In genomic region chr1:129057182-129057581, GRCm38 (mm10) we compare ENCODE assay signal across 14 mouse cellular contexts.
DNase-seq lines count a peak whose midpoint lies in the region; ATAC-seq lines count a peak whose summit lies in the region.
"Had no signal": no experiment of that assay in that cellular context is flagged by ENCODE, and none has a peak within 500 bp of the region (broad histone marks: within the 10 kb centered on the region; RNA-seq: fewer than 3 reads in every experiment).

No protein-coding gene starts in this region.

- H3K4me1 ChIP-seq in heart, embryonic 10.5 days = no peaks in the 10 kb centered on the region
- peaks cover 6% of the 10 kb centered on the region; the same call in 1 of the 2 replicates for H3K4me1 ChIP-seq in heart, embryonic 13.5 days
- no peaks in the 10 kb centered on the region for H3K4me1 ChIP-seq in lung, embryonic 16.5 days (replicated peaks; ENCODE audit: control insufficient read depth, insufficient read depth, low read length)
- H3K4me1 ChIP-seq in kidney, embryonic 15.5 days = no peaks in the 10 kb centered on the region
- H3K4me1 ChIP-seq: hindbrain, embryonic 15.5 days; liver, embryonic 15.5 days; midbrain, embryonic 13.5 days; neural tube, embryonic 12.5 days had no signal

- DNase-seq in heart, adult 11 months = peak; percentile 97
- DNase-seq in heart, embryonic 10.5 days (ENCODE audit: low spot score) = no peak
- DNase-seq in heart, adult 8-10 months (ENCODE audit: low spot score) = peak; percentile 72
- DNase-seq in right cerebral cortex, postnatal 10 days (ENCODE audit: low spot score in 2 of 2) = no peak
- DNase-seq: retina, postnatal 1 day had no signal

- no peak overlapping the region for H3K27ac ChIP-seq in heart, embryonic 10.5 days
- 0 out of 2 replicates have a peak overlapping the region, but pooled peaks have one; percentile 7 for H3K27ac ChIP-seq in heart, embryonic 13.5 days (replicated peaks)
- H3K27ac ChIP-seq in lung, embryonic 16.5 days (ENCODE audit: low read length) = no peak overlapping the region
- H3K27ac ChIP-seq in kidney, embryonic 15.5 days = no peak overlapping the region
- H3K27ac ChIP-seq: hindbrain, embryonic 15.5 days; liver, embryonic 15.5 days; midbrain, embryonic 13.5 days; neural tube, embryonic 12.5 days had no signal

- no peak overlapping the region for H3K4me2 ChIP-seq in heart, embryonic 13.5 days
- H3K4me2 ChIP-seq in lung, embryonic 16.5 days (ENCODE audit: low read depth, low read length) = no peak overlapping the region
- no peak overlapping the region for H3K4me2 ChIP-seq in kidney, embryonic 15.5 days
- H3K4me2 ChIP-seq: hindbrain, embryonic 15.5 days; liver, embryonic 15.5 days; midbrain, embryonic 13.5 days; neural tube, embryonic 12.5 days had no signal

- no peaks in the 10 kb centered on the region for H3K36me3 ChIP-seq in heart, embryonic 10.5 days
- no peaks in the 10 kb centered on the region for H3K36me3 ChIP-seq in heart, embryonic 13.5 days
- no peaks in the 10 kb centered on the region for H3K36me3 ChIP-seq in lung, embryonic 16.5 days (ENCODE audit: control insufficient read depth, insufficient read depth, low read length)
- H3K36me3 ChIP-seq in kidney, embryonic 15.5 days = no peaks in the 10 kb centered on the region
- H3K36me3 ChIP-seq: hindbrain, embryonic 15.5 days; liver, embryonic 15.5 days; midbrain, embryonic 13.5 days; neural tube, embryonic 12.5 days had no signal

- no peak overlapping the region for H3K9ac ChIP-seq in heart, embryonic 13.5 days
- H3K9ac ChIP-seq in lung, embryonic 16.5 days (ENCODE audit: low read length) = no peak overlapping the region
- no peak overlapping the region for H3K9ac ChIP-seq in kidney, embryonic 15.5 days
- H3K9ac ChIP-seq: hindbrain, embryonic 15.5 days; liver, embryonic 15.5 days; midbrain, embryonic 13.5 days; neural tube, embryonic 12.5 days had no signal

- 60% methylated on average over 6 of the region's 6 CpGs for WGBS in heart, embryonic 10.5 days
- WGBS in heart, embryonic 13.5 days = 34% methylated on average over 6 of the region's 6 CpGs
- 46% methylated on average over 6 of the region's 6 CpGs for WGBS in lung, embryonic 16.5 days
- WGBS in kidney, embryonic 15.5 days = 73% methylated on average over 6 of the region's 6 CpGs

- H3K9me3 ChIP-seq in heart, embryonic 10.5 days = no peaks in the 10 kb centered on the region
- no peaks in the 10 kb centered on the region for H3K9me3 ChIP-seq in heart, embryonic 13.5 days
- H3K9me3 ChIP-seq in lung, embryonic 16.5 days (ENCODE audit: control insufficient read depth, low read length) = no peaks in the 10 kb centered on the region
- H3K9me3 ChIP-seq in kidney, embryonic 15.5 days (replicated peaks) = no peaks in the 10 kb centered on the region
- H3K9me3 ChIP-seq: hindbrain, embryonic 15.5 days; liver, embryonic 15.5 days; midbrain, embryonic 13.5 days; neural tube, embryonic 12.5 days had no signal

- H3K4me3 ChIP-seq in heart, embryonic 10.5 days = no peak overlapping the region
- no peak overlapping the region for H3K4me3 ChIP-seq in heart, embryonic 13.5 days
- H3K4me3 ChIP-seq in lung, embryonic 16.5 days (ENCODE audit: low read length) = no peak overlapping the region
- no peak overlapping the region for H3K4me3 ChIP-seq in kidney, embryonic 15.5 days (replicated peaks)
- H3K4me3 ChIP-seq: hindbrain, embryonic 15.5 days; liver, embryonic 15.5 days; midbrain, embryonic 13.5 days; neural tube, embryonic 12.5 days had no signal

- no peaks in the 10 kb centered on the region for H3K27me3 ChIP-seq in heart, embryonic 10.5 days (ENCODE audit: insufficient read depth, poor library complexity, severe bottlenecking)
- no peaks in the 10 kb centered on the region for H3K27me3 ChIP-seq in heart, embryonic 13.5 days (replicated peaks)
- H3K27me3 ChIP-seq in lung, embryonic 16.5 days (ENCODE audit: control insufficient read depth, insufficient read depth, low read depth, low read length) = no peaks in the 10 kb centered on the region
- H3K27me3 ChIP-seq in kidney, embryonic 15.5 days = no peaks in the 10 kb centered on the region
- H3K27me3 ChIP-seq: CH12.LX; hindbrain, embryonic 15.5 days; liver, embryonic 15.5 days; midbrain, embryonic 13.5 days; neural tube, embryonic 12.5 days; Patski had no signal

- peak; percentile 58; the same call in 1 of the 2 replicates for ATAC-seq in heart, embryonic 13.5 days (ENCODE audit: extremely low read depth, insufficient number of reproducible peaks, low FRiP score, low TSS enrichment)
- ATAC-seq in lung, embryonic 16.5 days (ENCODE audit: low read depth) = peak; percentile 69; the same call in 1 of the 2 replicates
- no peak for ATAC-seq in kidney, embryonic 15.5 days (replicated peaks; ENCODE audit: low FRiP score)
- ATAC-seq: midbrain, embryonic 13.5 days; Patski had no signal

Comparison
In these comparisons a context has a peak if more than half of its experiments do, and no peak if none do; other contexts are left out.
1. DNase-seq: peak in heart, adult 11 months (single experiment) and heart, adult 8-10 months (single experiment); none in heart, embryonic 10.5 days (single experiment) and right cerebral cortex, postnatal 10 days (0 of 2).